In the genomic region with DNA sequence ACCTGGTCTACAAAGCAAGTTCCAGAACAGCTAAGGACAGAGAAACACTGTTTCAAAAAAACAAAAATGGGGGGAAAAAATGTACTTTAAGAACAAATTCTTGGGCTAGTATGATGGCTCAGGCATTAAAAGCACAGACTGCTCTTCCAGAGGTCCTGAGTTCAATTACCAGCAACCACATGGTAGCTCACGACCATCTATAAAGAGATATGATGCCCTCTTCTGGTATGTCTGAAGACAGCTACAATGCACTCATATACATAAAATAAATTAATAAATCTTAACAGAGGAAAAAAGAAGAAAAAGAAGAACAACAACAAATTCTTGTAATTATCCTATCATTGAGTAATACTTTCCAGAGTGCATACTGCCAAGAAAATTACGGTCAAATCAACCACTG, we compare ENCODE assay signal across 25 mouse cellular contexts. TPM values are rescaled to one million over a fixed set of nuclear protein-coding genes. Genes with fewer than 3 reads are reported as not detected.
A peak's percentile ranks its signal among the peaks of the same experiment; 100 is the strongest.
DNase-seq lines count a peak whose midpoint lies in the region; ATAC-seq and TF ChIP-seq lines count a peak whose summit lies in the region.
"Had no signal": no experiment of that assay in that cellular context is flagged by ENCODE, and none has a peak within 500 bp of the region (broad histone marks: within the 10 kb centered on the region; RNA-seq: fewer than 3 reads in every experiment).

No protein-coding gene starts in this region.

- ATAC-seq in lung, postnatal 0 days: no peak
- ATAC-seq in stomach, postnatal 0 days (ENCODE audit: low FRiP score, low TSS enrichment): no peak
- ATAC-seq: forebrain, embryonic 14.5 days; inflammation-experienced regulatory T-cells, adult 6 months had no signal

- no peaks in the 10 kb centered on the region for H3K9me3 ChIP-seq in lung, postnatal 0 days (ENCODE audit: low read length)
- no peaks in the 10 kb centered on the region for H3K9me3 ChIP-seq in CH12.LX (replicated peaks; ENCODE audit: low read length)
- no peaks in the 10 kb centered on the region for H3K9me3 ChIP-seq in stomach, postnatal 0 days (ENCODE audit: control insufficient read depth, low read length)
- H3K9me3 ChIP-seq: heart, embryonic 12.5 days had no signal

- no peak overlapping the region for H3K9ac ChIP-seq in lung, postnatal 0 days (replicated peaks; ENCODE audit: low read depth)
- H3K9ac ChIP-seq in CH12.LX (ENCODE audit: insufficient read depth, low read depth): no peak overlapping the region
- H3K9ac ChIP-seq in stomach, postnatal 0 days (ENCODE audit: low read length): no peak overlapping the region
- H3K9ac ChIP-seq: heart, embryonic 12.5 days; hindbrain, embryonic 14.5 days; lung, embryonic 14.5 days; neural tube, embryonic 13.5 days had no signal

- H3K4me2 ChIP-seq in lung, postnatal 0 days (replicated peaks; ENCODE audit: low read depth, low read length): no peak overlapping the region
- no peak overlapping the region for H3K4me2 ChIP-seq in CH12.LX (ENCODE audit: insufficient read depth, low read depth, poor library complexity, severe bottlenecking)
- no peak overlapping the region for H3K4me2 ChIP-seq in stomach, postnatal 0 days (replicated peaks; ENCODE audit: low read depth)
- H3K4me2 ChIP-seq: heart, embryonic 12.5 days; lung, embryonic 14.5 days; midbrain, embryonic 11.5 days; neural tube, embryonic 13.5 days had no signal

- in situ Hi-C loops in CH12.LX (cut with MboI; ENCODE audit: low pct_ligation_motif_present, low pct_unique_long_range_greater_than_20kb, low sequenced_read_pairs): loop anchor here (5.0 kb wide), 1 partner anchor 68 kb away; no protein-coding TSS in a partner anchor

- DNase-seq in layer of hippocampus, adult 2 months (ENCODE audit: low spot score in 2 of 2): no peak
- DNase-seq in layer of hippocampus, adult 9-11 months: no peak
- DNase-seq in lung, postnatal 0 days (ENCODE audit: low spot score): peak; percentile 27
- DNase-seq in lung, postnatal 25 days (ENCODE audit: low spot score): no peak
- no peak for DNase-seq in CH12.LX (ENCODE audit: extremely low read depth)
- no peak for DNase-seq in stomach, postnatal 0 days (ENCODE audit: low spot score)
- DNase-seq in adrenal gland, adult 2 months: no peak
- DNase-seq: adrenal gland, postnatal 36 days; cerebellum, adult 2 months; cerebellum, postnatal 14 days; gastrocnemius, postnatal 25 days; heart, adult 18-20 months; kidney, adult 2 months; kidney, postnatal 36 days; layer of hippocampus, postnatal 36 days; lung, embryonic 14.5 days; lung, postnatal 36 days; thymus, adult 2 months; thymus, postnatal 36 days had no signal

- no peaks in the 10 kb centered on the region for H3K27me3 ChIP-seq in lung, postnatal 0 days (replicated peaks; ENCODE audit: insufficient read depth, low read length)
- no peaks in the 10 kb centered on the region for H3K27me3 ChIP-seq in CH12.LX (replicated peaks)
- no peaks in the 10 kb centered on the region for H3K27me3 ChIP-seq in stomach, postnatal 0 days (ENCODE audit: control insufficient read depth, insufficient read depth, low read length)
- H3K27me3 ChIP-seq: heart, embryonic 12.5 days; neural tube, embryonic 13.5 days had no signal

- TF ChIP-seq EP300 in lung, postnatal 0 days (IDR thresholded peaks at IDR 0.05): no peak
- no peak for TF ChIP-seq EP300 in CH12.LX (IDR thresholded peaks at IDR 0.05; ENCODE audit: low read length)
- no peak for TF ChIP-seq EP300 in stomach, postnatal 0 days (optimal IDR thresholded peaks at IDR 0.05)

- TF ChIP-seq POLR2A in CH12.LX (IDR thresholded peaks at IDR 0.05; ENCODE audit: low read depth, low read length): no peak

- peaks cover 7% of the 10 kb centered on the region; the same call in 1 of the 2 replicates for H3K4me1 ChIP-seq in lung, postnatal 0 days (ENCODE audit: insufficient read depth, low read depth, low read length)
- peaks cover 0 to 45% of the 10 kb centered on the region in 2 experiments; a peak in 3 of 4 replicates for H3K4me1 ChIP-seq in CH12.LX (ENCODE audit: control insufficient read depth in 1 of 2, insufficient read depth in 2 of 2)
- H3K4me1 ChIP-seq in stomach, postnatal 0 days (replicated peaks; ENCODE audit: control insufficient read depth, insufficient read depth): no peaks in the 10 kb centered on the region

- TF ChIP-seq CTCF in layer of hippocampus, adult 2 months (conservative IDR thresholded peaks at IDR 0.05): peak; percentile 60
- TF ChIP-seq CTCF in lung, postnatal 0 days (IDR thresholded peaks at IDR 0.05): peak; percentile 14; the same call in 1 of the 2 replicates
- peak in 1 of 2 experiments; percentile 40; a peak in 2 of 4 replicates for TF ChIP-seq CTCF in CH12.LX (conservative IDR thresholded peaks at IDR 0.05 in 1 of 2, IDR thresholded peaks at IDR 0.05 in 1 of 2; ENCODE audit: low read depth in 2 of 2, low read length in 2 of 2)
- TF ChIP-seq CTCF in stomach, postnatal 0 days (IDR thresholded peaks at IDR 0.05; ENCODE audit: low read depth): peak; percentile 31

- WGBS in lung, postnatal 0 days: 69% methylated on average over 2 of the region's 2 CpGs
- WGBS in stomach, postnatal 0 days: 75% methylated on average over 2 of the region's 2 CpGs

- H3K4me3 ChIP-seq in layer of hippocampus, adult 2 months: no peak overlapping the region
- no peak overlapping the region for H3K4me3 ChIP-seq in lung, postnatal 0 days (ENCODE audit: low read depth, low read length)
- H3K4me3 ChIP-seq in CH12.LX (replicated peaks in 1 of 3; ENCODE audit: low read depth in 2 of 3, low read length in 2 of 3, poor library complexity in 1 of 3): no peak overlapping the region
- H3K4me3 ChIP-seq in stomach, postnatal 0 days (ENCODE audit: low read depth, low read length): no peak overlapping the region
- H3K4me3 ChIP-seq: heart, embryonic 12.5 days; neural tube, embryonic 13.5 days had no signal

- no peaks in the 10 kb centered on the region for H3K36me3 ChIP-seq in lung, postnatal 0 days (ENCODE audit: insufficient read depth, low read length)
- H3K36me3 ChIP-seq in CH12.LX (replicated peaks in 1 of 2; ENCODE audit: control insufficient read depth in 1 of 2, insufficient read depth in 1 of 2, low read length in 1 of 2): peaks cover 0 to 37% of the 10 kb centered on the region in 2 experiments
- H3K36me3 ChIP-seq in stomach, postnatal 0 days (ENCODE audit: control insufficient read depth, insufficient read depth, low read length): no peaks in the 10 kb centered on the region
- H3K36me3 ChIP-seq: heart, embryonic 12.5 days had no signal

- dilution Hi-C loops in CH12.LX (cut with MboI; ENCODE audit: extremely low pct_ligation_motif_present, extremely low pct_unique_long_range_greater_than_20kb, low sequenced_read_pairs): no loop called here

- peak; percentile 38 for TF ChIP-seq RAD21 in CH12.LX (IDR thresholded peaks at IDR 0.05; ENCODE audit: low read depth, low read length)

- H3K79me2 ChIP-seq in CH12.LX (replicated peaks; ENCODE audit: control insufficient read depth, extremely low read depth, insufficient read depth, poor library complexity, severe bottlenecking): peaks cover 85% of the 10 kb centered on the region

- no peak overlapping the region for H3K27ac ChIP-seq in layer of hippocampus, adult 2 months
- no peak overlapping the region for H3K27ac ChIP-seq in lung, postnatal 0 days (ENCODE audit: low read length)
- no peak overlapping the region for H3K27ac ChIP-seq in CH12.LX (ENCODE audit: insufficient read depth, low read depth)
- H3K27ac ChIP-seq in stomach, postnatal 0 days (replicated peaks): no peak overlapping the region
- H3K27ac ChIP-seq: hindbrain, embryonic 14.5 days; neural tube, embryonic 13.5 days had no signal

TF ChIP-seq in CH12.LX, 34 proteins besides CTCF, POLR2A, EP300 and RAD21:
- TF ChIP-seq SMC3 (IDR thresholded peaks at IDR 0.05; ENCODE audit: low read depth, low read length) (peak; percentile 25), MYC (IDR thresholded peaks at IDR 0.05; ENCODE audit: low read depth, low read length) (peak; percentile 82; the same call in 1 of the 2 replicates), POLR2AphosphoS2 (IDR thresholded peaks at IDR 0.05; ENCODE audit: low read depth, low read length) (no peak), MAX (IDR thresholded peaks at IDR 0.05; ENCODE audit: low read length) (peak; percentile 14; the same call in 1 of the 2 replicates), TCF12 (IDR thresholded peaks at IDR 0.05; ENCODE audit: low read depth, low read length) (no peak)
TF ChIP-seq in CH12.LX: peak in this region for 3.

RNA-seq across cellular contexts. Expression of a gene that starts 4.5 kb away (rescaled TPM):
- 100 to 1,000 TPM; 151 to 158 TPM for total RNA-seq in layer of hippocampus, adult 2 months (2021)
- 58.4 and 65.4 TPM in 2 replicates for polyA plus RNA-seq in lung, postnatal 0 days (2015; fragmentation: Nextera tagmentation; extraction: Ambion mirVana)
- total RNA-seq in CH12.LX (2012; rRNA removed) (60.1 and 68.2 TPM in 2 replicates), CH12.LX (2014; rRNA removed) (91.8 and 109 TPM in 2 replicates)
- polyA plus RNA-seq in CH12.LX (2012; ENCODE audit: insufficient read length, low read depth): 108 and 111 TPM in 2 replicates
- 83.9 and 91.2 TPM in 2 replicates for polyA plus RNA-seq in stomach, postnatal 0 days (2015; fragmentation: Nextera tagmentation; extraction: Ambion mirVana)
- total RNA-seq in adrenal gland, adult 2 months (2021): 100 to 1,000 TPM; 195 to 206 TPM
- 60.6 and 65.6 TPM in 2 replicates for polyA plus RNA-seq in adrenal gland, adult 2 months (2012; rRNA removed)

RNA-seq across cellular contexts. Expression of a gene that starts 59.7 kb away (rescaled TPM):
- 100 to 1,000 TPM; 167 to 169 TPM for total RNA-seq in layer of hippocampus, adult 2 months (2021)
- 5.6 and 5.9 TPM in 2 replicates for polyA plus RNA-seq in lung, postnatal 0 days (2015; fragmentation: Nextera tagmentation; extraction: Ambion mirVana)
- 3.6 and 5.5 TPM in 2 replicates for total RNA-seq in CH12.LX (2012; rRNA removed)
- 2.8 and 3.5 TPM in 2 replicates for total RNA-seq in CH12.LX (2014; rRNA removed)
- 5.7 and 5.9 TPM in 2 replicates for polyA plus RNA-seq in CH12.LX (2012; ENCODE audit: insufficient read length, low read depth)
- 2.5 TPM in 2 replicates for polyA plus RNA-seq in stomach, postnatal 0 days (2015; fragmentation: Nextera tagmentation; extraction: Ambion mirVana)
- total RNA-seq in adrenal gland, adult 2 months (2021): 10 to 100 TPM; 17.5 to 26.9 TPM
- 11.3 and 21.2 TPM in 2 replicates for polyA plus RNA-seq in adrenal gland, adult 2 months (2012; rRNA removed)
